ENCODE assay signal across 8 mouse cellular contexts in genomic region chr8:121927316-121927715, GRCm38 (mm10). TPM values are rescaled to one million over a fixed set of nuclear protein-coding genes. Genes with fewer than 3 reads are reported as not detected.
A peak's percentile ranks its signal among the peaks of the same experiment; 100 is the strongest.
DNase-seq lines count a peak whose midpoint lies in the region; ATAC-seq lines count a peak whose summit lies in the region.

No protein-coding gene starts in this region.

- WGBS in midbrain, embryonic 10.5 days, result 41% methylated on average over 7 of the region's 8 CpGs
- 48% methylated on average over 8 of the region's 8 CpGs for WGBS in midbrain, embryonic 16.5 days
- 28% methylated on average over 8 of the region's 8 CpGs for WGBS in liver, embryonic 12.5 days (ENCODE audit: insufficient replicate concordance)
- 38% methylated on average over 6 of the region's 8 CpGs for WGBS in neural tube, embryonic 15.5 days

- H3K27me3 ChIP-seq in midbrain, embryonic 10.5 days (ENCODE audit: low read depth, poor library complexity, severe bottlenecking), result no peaks in the 10 kb centered on the region
- no peaks in the 10 kb centered on the region for H3K27me3 ChIP-seq in midbrain, embryonic 16.5 days (ENCODE audit: control insufficient read depth, insufficient read depth, low read depth, low read length)
- no peaks in the 10 kb centered on the region for H3K27me3 ChIP-seq in liver, embryonic 12.5 days (replicated peaks)
- no peaks in the 10 kb centered on the region for H3K27me3 ChIP-seq in neural tube, embryonic 15.5 days (replicated peaks)

- H3K36me3 ChIP-seq in midbrain, embryonic 10.5 days, result no peaks in the 10 kb centered on the region
- no peaks in the 10 kb centered on the region for H3K36me3 ChIP-seq in midbrain, embryonic 16.5 days (ENCODE audit: control insufficient read depth, insufficient read depth, low read length)
- H3K36me3 ChIP-seq in liver, embryonic 12.5 days, result no peaks in the 10 kb centered on the region
- no peaks in the 10 kb centered on the region for H3K36me3 ChIP-seq in neural tube, embryonic 15.5 days

- peak; percentile 36 for DNase-seq in midbrain, embryonic 10.5 days (ENCODE audit: low spot score)
- DNase-seq in Muller cell, postnatal 12 days (ENCODE audit: inconsistent ontology term), result peak; percentile 43
- peak; percentile 79 to 81 for DNase-seq in cerebellum, postnatal 10 days
- peak; percentile 59 to 74 for DNase-seq in heart, postnatal 10 days
- no peak for DNase-seq in ovary, postnatal 14 days (ENCODE audit: low spot score)

- intact Hi-C loops in heart, postnatal 10 days (cut with DNase I), result loop anchor here (10.0 kb wide), 1 partner anchor 223 kb away; no protein-coding TSS in a partner anchor

- H3K4me2 ChIP-seq in midbrain, embryonic 16.5 days (ENCODE audit: low read length), result no peak overlapping the region
- no peak overlapping the region for H3K4me2 ChIP-seq in liver, embryonic 12.5 days
- H3K4me2 ChIP-seq in neural tube, embryonic 15.5 days, result no peak overlapping the region

- no peaks in the 10 kb centered on the region for H3K9me3 ChIP-seq in midbrain, embryonic 10.5 days (replicated peaks)
- H3K9me3 ChIP-seq in midbrain, embryonic 16.5 days (replicated peaks; ENCODE audit: control insufficient read depth, low read length, poor library complexity, severe bottlenecking), result no peaks in the 10 kb centered on the region
- H3K9me3 ChIP-seq in liver, embryonic 12.5 days (replicated peaks), result no peaks in the 10 kb centered on the region
- no peaks in the 10 kb centered on the region for H3K9me3 ChIP-seq in neural tube, embryonic 15.5 days (replicated peaks)

- no peak overlapping the region for H3K9ac ChIP-seq in midbrain, embryonic 16.5 days (ENCODE audit: low read depth, low read length)
- no peak overlapping the region for H3K9ac ChIP-seq in liver, embryonic 12.5 days
- H3K9ac ChIP-seq in neural tube, embryonic 15.5 days (replicated peaks), result no peak overlapping the region

- H3K4me3 ChIP-seq in midbrain, embryonic 10.5 days, result no peak overlapping the region
- H3K4me3 ChIP-seq in midbrain, embryonic 16.5 days (ENCODE audit: low read depth, low read length), result no peak overlapping the region
- no peak overlapping the region for H3K4me3 ChIP-seq in liver, embryonic 12.5 days
- H3K4me3 ChIP-seq in neural tube, embryonic 15.5 days (replicated peaks), result no peak overlapping the region

- peaks cover under 1% of the 10 kb centered on the region; the same call in 1 of the 2 replicates for H3K4me1 ChIP-seq in midbrain, embryonic 10.5 days
- no peaks in the 10 kb centered on the region for H3K4me1 ChIP-seq in midbrain, embryonic 16.5 days (ENCODE audit: control insufficient read depth, insufficient read depth, low read length)
- H3K4me1 ChIP-seq in liver, embryonic 12.5 days, result no peaks in the 10 kb centered on the region
- no peaks in the 10 kb centered on the region for H3K4me1 ChIP-seq in neural tube, embryonic 15.5 days

- H3K27ac ChIP-seq in midbrain, embryonic 10.5 days (replicated peaks), result no peak overlapping the region
- no peak overlapping the region for H3K27ac ChIP-seq in midbrain, embryonic 16.5 days (ENCODE audit: low read length)
- no peak overlapping the region for H3K27ac ChIP-seq in liver, embryonic 12.5 days
- H3K27ac ChIP-seq in neural tube, embryonic 15.5 days (replicated peaks), result no peak overlapping the region

- no peak for ATAC-seq in midbrain, embryonic 16.5 days
- peak; percentile 46; the same call in 1 of the 2 replicates for ATAC-seq in liver, embryonic 12.5 days
- ATAC-seq in neural tube, embryonic 15.5 days (ENCODE audit: low FRiP score), result 0 out of 2 replicates have a peak, but pooled peaks have one; percentile 53

RNA-seq across cellular contexts. Expression of gene Car5a, which starts 17.4 kb away (rescaled TPM):
- 0.27 and 0.30 TPM in 2 replicates for polyA plus RNA-seq in midbrain, embryonic 10.5 days (2016; fragmentation: Nextera tagmentation; extraction: Ambion mirVana)
- 0.55 and 0.60 TPM in 2 replicates for polyA plus RNA-seq in midbrain, embryonic 16.5 days (2015; fragmentation: Nextera tagmentation; extraction: Ambion mirVana)
- total RNA-seq in heart, postnatal 10 days (2021), result not detected
- polyA plus RNA-seq in liver, embryonic 12.5 days (2016; fragmentation: Nextera tagmentation; extraction: Ambion mirVana), result 0.69 and 0.85 TPM in 2 replicates
- polyA plus RNA-seq in neural tube, embryonic 15.5 days (2015; fragmentation: Nextera tagmentation; extraction: Ambion mirVana), result 0.46 and 0.50 TPM in 2 replicates

RNA-seq across cellular contexts. Expression of gene Slc7a5, which starts 19.8 kb away (rescaled TPM):
- 29.3 and 32.7 TPM in 2 replicates for polyA plus RNA-seq in midbrain, embryonic 10.5 days (2016; fragmentation: Nextera tagmentation; extraction: Ambion mirVana)
- 48.9 and 50.8 TPM in 2 replicates for polyA plus RNA-seq in midbrain, embryonic 16.5 days (2015; fragmentation: Nextera tagmentation; extraction: Ambion mirVana)
- 10 to 100 TPM in 1 of 2 experiments, 1 to 10 TPM in 1; 8.6 to 11.3 TPM for total RNA-seq in heart, postnatal 10 days (2021)
- 52.6 and 58.9 TPM in 2 replicates for polyA plus RNA-seq in liver, embryonic 12.5 days (2016; fragmentation: Nextera tagmentation; extraction: Ambion mirVana)
- 39.6 and 41.1 TPM in 2 replicates for polyA plus RNA-seq in neural tube, embryonic 15.5 days (2015; fragmentation: Nextera tagmentation; extraction: Ambion mirVana)

RNA-seq across cellular contexts. Expression of gene Banp, which starts 22.2 kb away (rescaled TPM):
- 53.2 and 64.6 TPM in 2 replicates for polyA plus RNA-seq in midbrain, embryonic 10.5 days (2016; fragmentation: Nextera tagmentation; extraction: Ambion mirVana)
- 54.7 and 55.7 TPM in 2 replicates for polyA plus RNA-seq in midbrain, embryonic 16.5 days (2015; fragmentation: Nextera tagmentation; extraction: Ambion mirVana)
- 10 to 100 TPM in 1 of 2 experiments, 1 to 10 TPM in 1; 9.8 to 11.9 TPM for total RNA-seq in heart, postnatal 10 days (2021)
- 22.4 and 25.4 TPM in 2 replicates for polyA plus RNA-seq in liver, embryonic 12.5 days (2016; fragmentation: Nextera tagmentation; extraction: Ambion mirVana)
- 51.1 and 52.8 TPM in 2 replicates for polyA plus RNA-seq in neural tube, embryonic 15.5 days (2015; fragmentation: Nextera tagmentation; extraction: Ambion mirVana)
